Mouse (Mus musculus) stomach, postnatal 0 days (tissue): Measurements from ENCODE around the gene Cgnl1.

Source experiments
- CTCF ChIP-seq: IDR thresholded peaks from 2 replicates; pipeline ENCODE4 v1.5.1; 2016; ENCODE audit warnings: antibody characterized with exemption, low read depth, mild to moderate bottlenecking, moderate library complexity
- EP300 ChIP-seq: optimal IDR thresholded peaks from 2 replicates; pipeline ENCODE3; 2016; ENCODE audit warnings: antibody characterized with exemption

DNA sequence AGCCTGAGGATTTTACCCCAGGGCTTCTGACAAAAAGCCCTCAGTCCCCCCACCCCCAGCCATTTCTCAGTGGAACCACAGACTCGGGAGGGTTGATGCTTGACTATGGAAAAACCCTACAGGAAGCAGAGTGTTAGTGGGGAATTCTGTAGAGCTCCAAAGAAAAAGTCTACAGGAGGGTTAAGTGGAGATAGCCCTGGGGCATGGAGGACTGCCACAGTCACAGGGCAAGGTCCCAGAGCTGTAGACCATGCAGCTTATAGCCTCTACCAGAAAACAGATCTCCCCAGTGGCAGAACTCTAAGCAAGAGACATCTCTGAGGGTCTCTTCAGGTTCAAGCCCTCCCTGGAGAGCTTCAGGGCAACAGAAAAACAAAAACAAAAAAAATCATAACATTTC is 135.8 kb downstream of the Cgnl1 start:
- TF ChIP-seq EP300, result no peak
- no peak for TF ChIP-seq CTCF
